ENCODE assay signal across 17 mouse cellular contexts in the genomic region with DNA sequence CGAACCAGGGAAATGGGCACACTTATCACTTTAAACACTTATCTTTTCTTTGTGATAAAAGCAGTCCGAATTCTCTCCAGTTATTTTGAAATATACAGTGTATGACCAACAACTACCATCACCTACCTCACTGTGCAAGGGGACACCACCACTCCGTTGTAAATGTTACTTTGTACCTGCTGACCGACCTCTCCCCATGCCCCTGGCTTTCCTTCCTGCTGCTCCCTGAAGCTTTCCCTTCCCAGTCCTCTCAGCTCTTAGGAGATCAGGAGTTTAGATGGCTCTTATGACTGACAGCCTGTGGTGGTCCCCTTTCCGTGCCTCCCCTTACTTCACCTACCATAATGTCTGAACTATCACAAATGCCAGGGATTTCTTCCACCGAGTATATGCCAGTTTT. TPM values are rescaled to one million over a fixed set of nuclear protein-coding genes. Genes with fewer than 3 reads are reported as not detected.
A peak's percentile ranks its signal among the peaks of the same experiment; 100 is the strongest.
DNase-seq lines count a peak whose midpoint lies in the region.
"Had no signal": no experiment of that assay in that cellular context is flagged by ENCODE, and none has a peak within 500 bp of the region (broad histone marks: within the 10 kb centered on the region; RNA-seq: fewer than 3 reads in every experiment).

No protein-coding gene starts in this region.

- 81% methylated on average over 6 of the region's 6 CpGs for WGBS in heart, embryonic 10.5 days

- H3K9me3 ChIP-seq in heart, embryonic 10.5 days = no peaks in the 10 kb centered on the region
- H3K9me3 ChIP-seq: G1E had no signal

- H3K4me1 ChIP-seq in heart, embryonic 10.5 days = no peaks in the 10 kb centered on the region

- peak; percentile 64 for DNase-seq in heart, adult 11 months
- no peak for DNase-seq in heart, adult 18-20 months
- peak; percentile 68 for DNase-seq in heart, embryonic 10.5 days (ENCODE audit: low spot score)
- no peak for DNase-seq in heart, adult 8-10 months (ENCODE audit: low spot score)
- DNase-seq: adrenal gland, adult 2 months; adrenal gland, adult 8-10 months; adrenal gland, postnatal 10 days; adrenal gland, postnatal 14 days; adrenal gland, postnatal 25 days; adrenal gland, postnatal 36 days; B cell, adult 2 months; cerebellum, adult 11 months; cerebellum, adult 11-12 months; cerebellum, adult 18-20 months had no signal

- H3K36me3 ChIP-seq in heart, embryonic 10.5 days = 0 out of 2 replicates have a peak, but pooled peaks cover 4% of the 10 kb centered on the region

- no peaks in the 10 kb centered on the region for H3K27me3 ChIP-seq in heart, embryonic 10.5 days (ENCODE audit: insufficient read depth, poor library complexity, severe bottlenecking)
- H3K27me3 ChIP-seq: CH12.LX, Patski had no signal

- H3K4me3 ChIP-seq in heart, embryonic 10.5 days = no peak overlapping the region

- no peak overlapping the region for H3K27ac ChIP-seq in heart, embryonic 10.5 days

RNA-seq across cellular contexts. Expression of a gene that starts 21.0 kb away (rescaled TPM):
- total RNA-seq in heart, adult 18-20 months (2021) = 1 to 10 TPM; 1.1 to 1.6 TPM
- polyA plus RNA-seq in heart, embryonic 10.5 days (2016; fragmentation: Nextera tagmentation; extraction: Ambion mirVana) = 5.3 and 6.6 TPM in 2 replicates
- total RNA-seq in heart, adult 8-10 months (2022) = 1 to 10 TPM in 2 of 4 experiments, under 1 TPM in 2; 0.72 to 1.1 (median 1.0) TPM

Comparison
In these comparisons a context has a peak if more than half of its experiments do, and no peak if none do; other contexts are left out.
1. DNase-seq: peak in heart, adult 11 months (single experiment) and heart, embryonic 10.5 days (single experiment); none in heart, adult 18-20 months (0 of 2) and heart, adult 8-10 months (single experiment).